Mouse (Mus musculus): ENCODE measurements at regions not wholly inside any gene's neighbourhood (a gene's known extent, or its start where the extent isn't known, plus 50 kb on each side); places are given as distances from the start of the nearest gene placed in this dataset.
"Not testable (repeated sequence)": the region's sequence is repeated elsewhere in the genome, so short reads cannot be mapped to it uniquely, and the experiment has no call there.

GRCm38 (mm10) chr14:60539040-60539439, 94.8 kb upstream of the Spata13 start:
- TF ChIP-seq CTCF (IDR thresholded peaks at IDR 0.05), result no peak
- DNase-seq (ENCODE audit: low read depth, low spot score) (no peak), ATAC-seq (no peak)
- POLR2A ChIA-PET, result no interaction called here
- CTCF ChIA-PET, result no interaction called here
- in situ Hi-C loops (cut with MboI; ENCODE audit: low pct_unique_long_range_greater_than_20kb), result loop anchor here (10.0 kb wide), 1 partner anchor 56 kb away; no protein-coding TSS in a partner anchor
- peaks cover 13% of the 10 kb centered on the region for H3K27me3 ChIP-seq

GRCm38 (mm10) chr14:60540111-60540510, 93.7 kb upstream of the Spata13 start:
- in situ Hi-C loops (cut with MboI; ENCODE audit: low pct_unique_long_range_greater_than_20kb), result no loop called here
- H3K27me3 ChIP-seq, result peaks cover 19% of the 10 kb centered on the region
- TF ChIP-seq CTCF (IDR thresholded peaks at IDR 0.05), result no peak
- DNase-seq (ENCODE audit: low read depth, low spot score) (no peak), ATAC-seq (no peak)
- ChIA-PET CTCF (interaction anchor here (1.0 kb wide), 1 partner anchor 11 kb away, joined by 4 read pairs; no protein-coding TSS in a partner anchor), POLR2A (no interaction called here)

GRCm38 (mm10) chr14:60541596-60541995, 92.2 kb upstream of the Spata13 start:
- peaks cover 22% of the 10 kb centered on the region for H3K27me3 ChIP-seq
- no peak for TF ChIP-seq CTCF (IDR thresholded peaks at IDR 0.05)
- POLR2A ChIA-PET, result no interaction called here
- in situ Hi-C loops (cut with MboI; ENCODE audit: low pct_unique_long_range_greater_than_20kb), result no loop called here
- CTCF ChIA-PET, result no interaction called here
- DNase-seq (ENCODE audit: low read depth, low spot score) (no peak), ATAC-seq (no peak)

- in situ Hi-C loops (cut with MboI; ENCODE audit: low pct_unique_long_range_greater_than_20kb), result no loop called here
- DNase-seq (ENCODE audit: low read depth, low spot score) (no peak), ATAC-seq (no peak)
- peaks cover 20% of the 10 kb centered on the region for H3K27me3 ChIP-seq
- POLR2A ChIA-PET, result no interaction called here
- CTCF ChIA-PET, result interaction anchor here (1.0 to 1.6 kb wide), 3 partner anchors 8 to 20 kb away, joined by 3 to 4 read pairs (median 4); no protein-coding TSS in a partner anchor
- no peak for TF ChIP-seq CTCF (IDR thresholded peaks at IDR 0.05)
These were observed 89.0 kb upstream of the Spata13 start for GRCm38 (mm10) chr14:60544767-60545166.

GRCm38 (mm10) chr14:60554222-60554740, 79.5 kb upstream of the Spata13 start:
- peaks cover 6% of the 10 kb centered on the region for H3K27me3 ChIP-seq
- in situ Hi-C loops (cut with MboI; ENCODE audit: low pct_unique_long_range_greater_than_20kb), result no loop called here
- no peak for TF ChIP-seq CTCF (IDR thresholded peaks at IDR 0.05)
- ChIA-PET POLR2A (no interaction called here), CTCF (no interaction called here)
- no peak for ATAC-seq
- DNase-seq (ENCODE audit: low read depth, low spot score), result no peak

GRCm38 (mm10) chr14:60556541-60556940, 77.3 kb upstream of the Spata13 start:
- ChIA-PET CTCF (interaction anchor here (1.1 kb wide), 1 partner anchor 19 kb away, joined by 3 read pairs; no protein-coding TSS in a partner anchor), POLR2A (no interaction called here)
- no peak for ATAC-seq
- no peaks in the 10 kb centered on the region for H3K27me3 ChIP-seq
- no peak for TF ChIP-seq CTCF (IDR thresholded peaks at IDR 0.05)
- DNase-seq (ENCODE audit: low read depth, low spot score), result no peak
- in situ Hi-C loops (cut with MboI; ENCODE audit: low pct_unique_long_range_greater_than_20kb), result no loop called here

GRCm38 (mm10) chr14:60557020-60557419, 76.8 kb upstream of the Spata13 start:
- POLR2A ChIA-PET, result no interaction called here

GRCm38 (mm10) chr14:60559376-60559775, 74.4 kb upstream of the Spata13 start:
- CTCF ChIA-PET, result interaction anchor here (1.0 kb wide), 1 partner anchor 11 kb away, joined by 3 read pairs; no protein-coding TSS in a partner anchor

More at GRCm38 (mm10) chr14:60557020-60557419, 76.8 kb upstream of the Spata13 start:
- no peak for TF ChIP-seq CTCF (IDR thresholded peaks at IDR 0.05)
- in situ Hi-C loops (cut with MboI; ENCODE audit: low pct_unique_long_range_greater_than_20kb), result no loop called here
- DNase-seq (ENCODE audit: low read depth, low spot score) (no peak), ATAC-seq (no peak)
- H3K27me3 ChIP-seq, result no peaks in the 10 kb centered on the region
- CTCF ChIA-PET, result interaction anchor here (1.1 kb wide), 1 partner anchor 19 kb away, joined by 3 read pairs; no protein-coding TSS in a partner anchor

GRCm38 (mm10) chr14:60559826-60560529, 73.8 kb upstream of the Spata13 start:
- peaks cover 7% of the 10 kb centered on the region for H3K27me3 ChIP-seq
- DNase-seq (ENCODE audit: low read depth, low spot score) (no peak), ATAC-seq (no peak)
- TF ChIP-seq CTCF (IDR thresholded peaks at IDR 0.05), result peak; percentile 28
- POLR2A ChIA-PET, result no interaction called here
- CTCF ChIA-PET, result interaction anchor here (1.0 kb wide), 1 partner anchor 11 kb away, joined by 3 read pairs; no protein-coding TSS in a partner anchor
- in situ Hi-C loops (cut with MboI; ENCODE audit: low pct_unique_long_range_greater_than_20kb), result no loop called here

More at GRCm38 (mm10) chr14:60559376-60559775, 74.4 kb upstream of the Spata13 start:
- DNase-seq (ENCODE audit: low read depth, low spot score) (no peak), ATAC-seq (no peak)
- POLR2A ChIA-PET, result no interaction called here
- no peak for TF ChIP-seq CTCF (IDR thresholded peaks at IDR 0.05)
- in situ Hi-C loops (cut with MboI; ENCODE audit: low pct_unique_long_range_greater_than_20kb), result no loop called here
- peaks cover 7% of the 10 kb centered on the region for H3K27me3 ChIP-seq

GRCm38 (mm10) chr14:60576281-60576680, 57.5 kb upstream of the Spata13 start:
- ChIA-PET CTCF (interaction anchor here (0.9 kb wide), 1 partner anchor 19 kb away, joined by 3 read pairs; no protein-coding TSS in a partner anchor), POLR2A (no interaction called here)
- TF ChIP-seq CTCF (IDR thresholded peaks at IDR 0.05), result no peak
- DNase-seq (ENCODE audit: low read depth, low spot score) (no peak), ATAC-seq (no peak)
- in situ Hi-C loops (cut with MboI; ENCODE audit: low pct_unique_long_range_greater_than_20kb), result no loop called here
- peaks cover 15% of the 10 kb centered on the region for H3K27me3 ChIP-seq

- H3K27me3 ChIP-seq; ATAC-seq; POLR2A ChIA-PET; DNase-seq (ENCODE audit: low read depth, low spot score); in situ Hi-C loops (cut with MboI; ENCODE audit: low pct_unique_long_range_greater_than_20kb); CTCF ChIA-PET: not testable (repeated sequence)
These were observed 53.7 kb upstream of the Spata13 start for GRCm38 (mm10) chr14:60580131-60580530.

Data from Patski (cell line).